Mouse (Mus musculus) hindlimb bud, embryonic 11.5 days (tissue): ENCODE measurements at regions not wholly inside any gene's neighbourhood (a gene's known extent, or its start where the extent isn't known, plus 50 kb on each side); places are given as distances from the start of the nearest gene placed in this dataset.

Experiments used
- DNase-seq: peaks from one replicate; pipeline ENCODE4 v3.0.0-alpha.2; 2012; ENCODE audit warnings: low read depth, low spot score; ENCODE audit errors: extremely low spot score

- no peak for DNase-seq
Measured at GRCm38 (mm10) chr4:58661781-58662293, 108.1 kb upstream of the Lpar1 start.

GRCm38 (mm10) chr4:58660511-58660910 is 106.8 kb upstream of the Lpar1 start:
- no peak for DNase-seq

GRCm38 (mm10) chr4:58658206-58658605 is 104.5 kb upstream of the Lpar1 start:
- DNase-seq: no peak

DNA sequence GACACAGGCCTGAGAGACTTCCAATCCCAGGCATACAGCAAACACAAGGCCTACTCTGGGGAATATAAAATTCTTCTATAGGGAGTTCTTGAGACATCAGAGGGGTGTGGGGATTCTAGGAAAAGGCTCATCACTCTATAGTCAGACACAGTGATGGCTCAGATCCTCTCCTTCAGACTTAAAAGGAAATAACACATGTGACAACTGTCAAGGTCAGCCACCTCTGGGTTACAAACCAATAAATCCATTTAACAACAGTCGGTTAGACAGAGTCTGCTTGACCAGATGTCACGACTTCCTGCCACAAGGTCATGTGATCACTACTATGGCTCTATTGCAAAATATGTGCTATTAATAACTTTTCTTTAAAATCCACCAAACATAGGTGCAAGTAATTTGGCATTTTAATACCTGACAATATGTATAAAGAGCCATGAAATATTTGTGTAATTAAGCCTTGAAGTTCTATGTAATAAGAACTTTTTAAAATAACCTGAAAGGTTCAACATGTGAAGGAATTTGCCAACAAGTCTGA is 94.1 kb upstream of the Lpar1 start:
- DNase-seq: no peak

DNA sequence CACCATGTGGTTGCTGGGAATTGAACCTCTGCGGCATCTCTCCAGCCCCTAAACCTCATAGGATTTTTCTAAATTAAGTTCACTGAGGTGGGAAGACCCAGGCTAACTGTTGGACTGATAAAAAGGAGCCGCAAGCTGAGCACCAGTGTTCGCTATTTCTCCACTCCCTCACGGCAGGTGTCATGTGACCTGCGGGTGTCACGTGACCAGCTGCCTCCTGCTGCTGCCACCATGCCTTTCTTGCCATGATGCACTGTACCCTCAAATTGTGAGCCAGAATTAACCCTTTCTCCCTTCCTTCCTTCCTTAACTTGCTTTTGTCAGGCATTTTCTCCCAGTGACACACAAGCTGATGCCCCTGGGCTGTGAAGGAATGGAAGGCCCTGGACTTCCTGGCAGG is 93.1 kb upstream of the Lpar1 start:
- DNase-seq: no peak

DNA sequence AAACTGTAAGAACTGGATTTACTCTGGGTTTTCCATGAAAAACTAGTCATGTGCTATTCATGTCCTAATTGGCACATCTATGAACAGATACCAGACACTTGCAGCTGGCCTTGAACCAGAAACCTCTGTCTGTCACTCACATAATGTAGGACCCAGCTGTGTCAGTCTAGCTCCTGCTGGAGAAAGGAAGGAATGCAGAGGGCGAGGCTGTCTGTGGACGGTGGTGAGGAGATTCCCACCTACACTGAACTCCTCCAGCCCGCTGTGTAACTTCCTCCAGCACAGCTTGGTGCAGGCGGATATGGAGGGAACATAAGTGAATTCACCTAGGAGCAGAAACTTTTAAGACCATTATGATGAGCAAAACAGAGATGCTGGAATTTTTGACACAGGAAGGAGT is 89.7 kb upstream of the Lpar1 start:
- DNase-seq: no peak

- no peak for DNase-seq
Measured at GRCm38 (mm10) chr4:58642236-58642635, 88.5 kb upstream of the Lpar1 start.

DNA sequence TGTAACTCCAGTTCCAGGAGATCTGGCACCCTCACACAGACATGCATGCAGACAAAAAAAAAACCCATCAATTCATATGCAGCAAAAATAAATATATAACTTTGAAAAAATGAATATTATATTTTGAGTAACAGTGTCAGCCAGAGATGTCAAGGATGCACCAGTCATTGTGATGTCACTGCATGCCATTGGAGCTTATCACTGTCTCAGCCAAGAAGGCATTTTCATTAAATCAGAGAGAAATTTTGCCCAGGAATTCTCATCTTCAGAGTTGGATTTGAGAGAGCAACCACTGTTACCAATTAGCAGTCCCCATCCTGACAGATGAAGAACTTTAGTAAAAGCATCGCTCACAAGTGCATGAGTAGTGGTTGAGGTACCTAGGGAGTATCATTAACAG is 79.0 kb upstream of the Lpar1 start:
- no peak for DNase-seq

GRCm38 (mm10) chr4:58631415-58631814 is 77.7 kb upstream of the Lpar1 start:
- peak; percentile 87 for DNase-seq

DNA sequence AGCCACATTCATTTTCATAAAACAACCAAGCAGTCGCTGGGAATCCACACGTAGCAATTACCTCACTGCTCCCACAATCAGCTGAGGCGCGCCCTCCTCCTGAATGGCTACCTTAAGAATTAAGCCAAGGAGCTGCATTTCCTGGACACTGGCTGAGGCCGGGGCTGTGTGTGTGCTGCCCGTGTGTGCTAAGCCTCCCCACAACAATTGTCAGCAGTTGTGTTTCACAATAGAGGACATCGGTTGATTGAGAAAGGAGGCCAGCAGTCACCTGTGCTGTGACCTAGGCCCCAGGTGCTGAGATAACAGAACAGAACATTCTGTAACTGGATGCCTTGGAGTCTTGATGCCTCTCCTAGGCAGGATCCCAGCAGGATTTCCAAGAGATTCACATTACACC is 73.3 kb upstream of the Lpar1 start:
- DNase-seq: no peak

DNA sequence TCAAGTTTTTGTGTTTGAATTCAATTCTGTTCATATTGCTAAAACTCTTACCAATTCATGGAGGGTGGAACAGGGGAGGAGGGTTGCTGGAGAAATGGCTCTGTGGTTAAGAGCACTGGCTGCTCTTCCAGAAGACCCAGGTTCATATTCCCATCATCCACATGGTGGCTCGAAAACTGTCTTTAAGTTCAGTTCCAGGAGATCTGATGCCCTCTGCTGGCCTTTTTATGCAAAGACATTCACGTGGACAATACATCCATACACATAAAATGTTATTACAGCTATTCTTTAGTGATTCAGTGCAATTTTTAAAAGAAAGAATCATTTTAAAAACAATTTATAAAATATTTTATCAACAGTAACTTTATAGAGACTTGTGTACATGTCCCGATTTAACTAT is 70.4 kb upstream of the Lpar1 start:
- no peak for DNase-seq

DNA sequence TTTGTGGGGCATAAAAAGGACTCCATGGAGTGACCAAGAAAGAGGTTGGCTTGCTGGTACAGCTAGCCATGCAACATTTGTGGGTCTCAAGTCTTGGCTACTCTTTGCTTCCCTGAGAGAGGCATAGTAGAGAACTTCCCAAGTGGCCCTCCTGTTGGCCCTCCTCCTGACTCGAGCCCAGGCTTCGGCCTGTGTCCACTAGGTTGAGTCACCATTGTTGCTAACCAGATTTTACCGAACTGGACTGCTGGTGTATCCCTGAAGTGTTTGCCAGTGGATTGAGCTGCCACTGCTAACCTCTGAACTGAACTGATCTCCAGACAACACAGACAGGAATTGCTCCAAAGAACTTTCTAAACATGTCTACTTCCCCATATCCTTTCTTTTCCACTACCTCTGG is 66.9 kb upstream of the Lpar1 start:
- DNase-seq: no peak

DNA sequence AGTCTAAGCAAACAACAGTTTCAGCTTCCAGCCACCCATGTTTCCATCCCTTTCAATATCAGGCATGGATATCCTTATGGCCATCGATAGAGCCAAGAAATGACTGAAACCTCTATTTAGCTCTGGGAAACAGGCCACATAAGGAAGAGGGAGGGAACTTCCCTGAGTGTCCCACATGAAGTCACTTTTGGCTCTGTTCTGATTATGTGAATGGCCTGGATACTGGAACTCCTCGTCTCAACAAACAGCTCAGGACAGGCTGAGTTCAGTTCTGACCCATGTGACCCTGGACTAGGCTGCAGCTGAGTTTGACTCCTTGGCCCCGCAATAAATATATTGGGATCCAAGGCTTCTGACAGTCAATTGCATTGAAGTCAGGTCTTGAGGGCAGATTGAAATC is 63.6 kb upstream of the Lpar1 start:
- DNase-seq: no peak

DNA sequence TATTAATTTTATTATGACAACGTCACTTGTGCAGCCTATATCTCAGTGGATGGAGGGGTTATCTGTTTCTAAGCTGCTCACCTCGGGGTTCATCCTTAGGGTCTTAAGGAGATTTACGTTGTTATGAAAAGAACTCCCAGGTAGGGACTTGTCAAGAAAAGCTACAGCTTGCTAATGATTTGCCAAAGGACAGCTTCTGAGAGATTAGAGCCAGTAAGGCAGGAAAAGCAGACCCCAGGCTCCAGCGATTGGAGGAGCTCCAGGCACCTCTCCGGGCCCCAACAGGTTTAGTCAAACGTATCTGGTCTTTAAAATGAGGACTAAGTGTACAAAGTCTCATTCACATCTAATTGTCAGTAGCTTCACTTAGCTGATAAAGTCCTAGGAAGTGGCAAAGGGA is 59.8 kb upstream of the Lpar1 start:
- DNase-seq: no peak

GRCm38 (mm10) chr4:58613022-58613421 is 59.3 kb upstream of the Lpar1 start:
- DNase-seq: no peak

GRCm38 (mm10) chr4:58607491-58607890 is 53.8 kb upstream of the Lpar1 start:
- no peak for DNase-seq

- no peak for DNase-seq
Measured at GRCm38 (mm10) chr4:58605941-58606340, 52.2 kb upstream of the Lpar1 start.
